Mouse (Mus musculus): ENCODE measurements around the gene Mustn1. TPM values are rescaled to one million over a fixed set of nuclear protein-coding genes. Genes with fewer than 3 reads are reported as not detected.

Gene Mustn1
- not detected in 2 replicates for polyA plus RNA-seq (2012; ENCODE audit: low replicate concordance)

GRCm38 (mm10) chr14:30878958-30879571, at the start of gene Mustn1:
Gene Mustn1, plus strand, starts transcription at chr14:30879200.

GRCm38 (mm10) chr14:30886204-30886603, 7.2 kb downstream of the Mustn1 start, which contains the start of gene Itih4:
Gene Itih4, plus strand, starts transcription at chr14:30886476.

GRCm38 (mm10) chr14:30923375-30924105, 44.5 kb downstream of the Mustn1 start, which contains the start of gene Itih3:
Gene Itih3, minus strand, starts transcription at chr14:30923760.

Other genes starting within 250 kb of the Mustn1 start
- gene Rft1, start 224.8 kb upstream of the Mustn1 start, polyA plus RNA-seq (2012; ENCODE audit: low replicate concordance) = 0.72 and 4.9 TPM in 2 replicates
- gene Sfmbt1, start 164.4 kb upstream of the Mustn1 start, polyA plus RNA-seq (2012; ENCODE audit: low replicate concordance) = 1.1 and 2.0 TPM in 2 replicates
- gene Tmem110, start 53.6 kb upstream of the Mustn1 start, polyA plus RNA-seq (2012; ENCODE audit: low replicate concordance) = 18.3 and 50.0 TPM in 2 replicates
- not detected in 2 replicates for gene Itih4, start 7.3 kb downstream of the Mustn1 start, polyA plus RNA-seq (2012; ENCODE audit: low replicate concordance)
- gene Itih3, start 44.6 kb downstream of the Mustn1 start, polyA plus RNA-seq (2012; ENCODE audit: low replicate concordance) = 0.17 TPM in 1 of 2 replicates, not detected in the other
- gene Itih1, start 64.1 kb downstream of the Mustn1 start, polyA plus RNA-seq (2012; ENCODE audit: low replicate concordance) = not detected in 2 replicates
- gene Nek4, start 72.2 kb downstream of the Mustn1 start, polyA plus RNA-seq (2012; ENCODE audit: low replicate concordance) = 2.5 and 3.4 TPM in 2 replicates
- gene Glt8d1, start 122.2 kb downstream of the Mustn1 start, polyA plus RNA-seq (2012; ENCODE audit: low replicate concordance) = 2.4 and 4.0 TPM in 2 replicates
- gene Spcs1, start 122.5 kb downstream of the Mustn1 start, polyA plus RNA-seq (2012; ENCODE audit: low replicate concordance) = 15.1 and 44.4 TPM in 2 replicates
- gene Pbrm1, start 139.9 kb downstream of the Mustn1 start, polyA plus RNA-seq (2012; ENCODE audit: low replicate concordance) = 7.6 and 21.7 TPM in 2 replicates
- 5.0 and 14.9 TPM in 2 replicates for gene Gnl3, start 140.0 kb downstream of the Mustn1 start, polyA plus RNA-seq (2012; ENCODE audit: low replicate concordance)
- gene Smim4, start 249.8 kb downstream of the Mustn1 start, polyA plus RNA-seq (2012; ENCODE audit: low replicate concordance) = 48.2 and 72.9 TPM in 2 replicates

Measured in leukemia stem cell, adult 10-12 weeks (primary cell).